Mouse (Mus musculus) thymus, adult 2 months (tissue): ENCODE measurements around the gene Duxbl3. TPM values are rescaled to one million over a fixed set of nuclear protein-coding genes. Genes with fewer than 3 reads are reported as not detected.

ENCODE experiments used
- DNase-seq: peaks from one replicate; pipeline ENCODE4 v3.0.0; 2021
- H3K27ac ChIP-seq: fragments of 200-500 bp; 2 replicates; pipeline ENCODE4 v1.5.1; 2012; ENCODE audit warnings: low read length, control low read depth; ENCODE audit not compliant: control insufficient read depth, insufficient read depth
- H3K27me3 ChIP-seq: fragments of 200-500 bp; 2 replicates; pipeline ENCODE4 v1.6.1; 2012; ENCODE audit warnings: mild to moderate bottlenecking, low read length, moderate library complexity, mixed read lengths; ENCODE audit not compliant: control insufficient read depth, insufficient read depth
- H3K36me3 ChIP-seq: fragments of 200-500 bp; 2 replicates; pipeline ENCODE4 v1.6.1; 2012; ENCODE audit warnings: mild to moderate bottlenecking, low read length, moderate library complexity; ENCODE audit not compliant: control insufficient read depth, insufficient read depth
- H3K4me1 ChIP-seq: fragments of 200-500 bp; replicated peaks from 2 replicates; pipeline ENCODE4 v1.6.1; 2012; ENCODE audit warnings: low read length; ENCODE audit not compliant: control insufficient read depth, insufficient read depth
- H3K4me3 ChIP-seq: fragments of 200-500 bp; 2 replicates; pipeline ENCODE4 v1.5.1; 2012; ENCODE audit warnings: mild to moderate bottlenecking, low read length, control low read depth, moderate library complexity; ENCODE audit not compliant: control insufficient read depth, insufficient read depth
- CTCF ChIP-seq: fragments of 200-500 bp; IDR thresholded peaks from 2 replicates; pipeline ENCODE4 v1.5.1; 2012; ENCODE audit warnings: mild to moderate bottlenecking, control low read depth, low read length, moderate library complexity, borderline replicate concordance; ENCODE audit not compliant: control insufficient read depth, poor library complexity, insufficient read depth; ENCODE audit errors: extremely low read depth
- POLR2A ChIP-seq: fragments of 200-500 bp; IDR thresholded peaks from 2 replicates; pipeline ENCODE4 v1.6.1; 2012; ENCODE audit warnings: mild to moderate bottlenecking, low read length, control low read depth, moderate library complexity; ENCODE audit not compliant: control insufficient read depth, poor library complexity, insufficient read depth; ENCODE audit errors: extremely low read depth
- WGBS: fragments of 180-500 bp; shearing (Covaris S2); methylation state at CpG from one replicate; pipeline ENCODE4 v1.1.7; 2018; 5-methylcytosine and 5-hydroxymethylcytosine counted together
- polyA plus RNA-seq: library from polyadenylated mRNA; depleted of rRNA; stranded (reverse); fragments of >200 nt; gene quantifications from 2 replicates; pipeline ENCODE4 v1.2.3, GENCODE M21; 2012; rRNA removed

Gene Duxbl3
- polyA plus RNA-seq, 1 experiment: 0.51 TPM

GRCm38 (mm10) chr14:26297484-26297883, 39.7 kb downstream of the Duxbl3 start:
- no peaks in the 10 kb centered on the region for H3K27me3 ChIP-seq
- WGBS: 78% methylated on average over 5 of the region's 5 CpGs
- H3K4me1 ChIP-seq: no peaks in the 10 kb centered on the region
- DNase-seq: no peak
- H3K4me3 ChIP-seq: no peak overlapping the region
- H3K27ac ChIP-seq: no peak overlapping the region
- no peaks in the 10 kb centered on the region for H3K36me3 ChIP-seq
- TF ChIP-seq POLR2A (no peak), CTCF (no peak)

- Histone ChIP-seq H3K36me3 (no peaks in the 10 kb centered on the region), H3K4me3 (no peak overlapping the region), H3K27ac (no peak overlapping the region), H3K27me3 (no peaks in the 10 kb centered on the region), H3K4me1 (no peaks in the 10 kb centered on the region)
- WGBS: 36% methylated on average over 2 of the region's 2 CpGs
- no peak for TF ChIP-seq CTCF
- no peak for TF ChIP-seq POLR2A
- no peak for DNase-seq
Observed at GRCm38 (mm10) chr14:26303111-26303510, 45.3 kb downstream of the Duxbl3 start.

GRCm38 (mm10) chr14:26306032-26306431, 48.3 kb downstream of the Duxbl3 start:
- Histone ChIP-seq H3K4me1 (no peaks in the 10 kb centered on the region), H3K27ac (no peak overlapping the region), H3K36me3 (no peaks in the 10 kb centered on the region), H3K4me3 (no peak overlapping the region), H3K27me3 (no peaks in the 10 kb centered on the region)
- TF ChIP-seq POLR2A (no peak), CTCF (no peak)
- 56% methylated on average over 2 of the region's 2 CpGs for WGBS
- DNase-seq: peak; percentile 5

GRCm38 (mm10) chr14:26308813-26309212, 51.1 kb downstream of the Duxbl3 start:
- DNase-seq: no peak
- TF ChIP-seq POLR2A (no peak), CTCF (no peak)
- H3K27me3 ChIP-seq: no peaks in the 10 kb centered on the region
- no peak overlapping the region for H3K27ac ChIP-seq
- WGBS: 93% methylated on average over 6 of the region's 6 CpGs
- no peaks in the 10 kb centered on the region for H3K4me1 ChIP-seq
- no peak overlapping the region for H3K4me3 ChIP-seq
- H3K36me3 ChIP-seq: no peaks in the 10 kb centered on the region

- no peaks in the 10 kb centered on the region for H3K27me3 ChIP-seq
- DNase-seq: no peak
Observed at GRCm38 (mm10) chr14:26309511-26309910, 51.7 kb downstream of the Duxbl3 start.

DNA sequence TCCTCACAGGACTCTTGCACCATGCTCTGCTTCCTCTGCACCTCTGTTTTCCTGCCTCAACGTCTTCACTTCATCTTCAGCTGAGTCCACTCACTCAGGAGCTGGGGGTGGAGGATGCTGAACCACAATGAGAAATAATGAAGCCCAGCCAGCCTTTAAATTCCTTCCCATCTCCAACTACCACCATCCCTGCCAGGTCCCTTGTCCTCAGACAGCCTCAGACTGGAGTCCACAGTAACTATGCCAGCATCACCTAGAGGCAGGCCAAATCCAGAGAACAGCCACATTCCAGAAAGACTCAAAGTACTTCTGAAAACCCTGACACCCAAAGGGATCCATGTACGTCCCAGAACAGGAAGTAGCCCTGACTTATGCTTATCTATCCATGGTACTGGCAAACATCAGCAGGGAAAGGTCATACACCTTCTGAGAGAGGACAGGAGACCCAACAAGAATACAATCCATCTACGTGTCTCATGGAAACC, 58.5 kb downstream of the Duxbl3 start:
- Histone ChIP-seq H3K27ac (no peak overlapping the region), H3K36me3 (no peaks in the 10 kb centered on the region), H3K27me3 (no peaks in the 10 kb centered on the region), H3K4me3 (no peak overlapping the region), H3K4me1 (no peaks in the 10 kb centered on the region)
- TF ChIP-seq POLR2A (no peak), CTCF (no peak)
- 70% methylated on average over 3 of the region's 3 CpGs for WGBS
- no peak for DNase-seq

More at GRCm38 (mm10) chr14:26309511-26309910, 51.7 kb downstream of the Duxbl3 start:
- H3K27ac ChIP-seq: no peak overlapping the region
- no peak overlapping the region for H3K4me3 ChIP-seq
- H3K4me1 ChIP-seq: no peaks in the 10 kb centered on the region
- 89% methylated on average over 1 of the region's 1 CpGs for WGBS
- H3K36me3 ChIP-seq: no peaks in the 10 kb centered on the region
- TF ChIP-seq CTCF: no peak
- TF ChIP-seq POLR2A: no peak

Other genes starting within 250 kb of the Duxbl3 start
- gene Gm9780, start 215.3 kb upstream of the Duxbl3 start, polyA plus RNA-seq: 49.9 and 59.0 TPM in 2 replicates
- 19.0 and 27.1 TPM in 2 replicates for gene Tmem254c, start 190.6 kb upstream of the Duxbl3 start, polyA plus RNA-seq
- gene Cphx2, start 176.4 kb upstream of the Duxbl3 start, polyA plus RNA-seq: not detected in 2 replicates
- not detected in 2 replicates for gene Cphx3, start 175.7 kb upstream of the Duxbl3 start, polyA plus RNA-seq
- gene Duxbl2, start 139.6 kb upstream of the Duxbl3 start, polyA plus RNA-seq: 0.22 and 1.4 TPM in 2 replicates
- gene Plac9b, start 75.5 kb upstream of the Duxbl3 start, polyA plus RNA-seq: 4.3 and 12.3 TPM in 2 replicates
- 19.6 and 20.7 TPM in 2 replicates for gene Tmem254b, start 50.9 kb upstream of the Duxbl3 start, polyA plus RNA-seq